Comparison of ENCODE assay signal across 7 mouse cellular contexts in genomic region chr7:80323336-80323735, GRCm38 (mm10). TPM values are rescaled to one million over a fixed set of nuclear protein-coding genes. Genes with fewer than 3 reads are reported as not detected.
DNase-seq lines count a peak whose midpoint lies in the region; ATAC-seq and TF ChIP-seq lines count a peak whose summit lies in the region.

No protein-coding gene starts in this region.

- peak overlapping the region; percentile 92 for H3K4me2 ChIP-seq in lung, embryonic 14.5 days

- ATAC-seq in lung, embryonic 14.5 days (ENCODE audit: insufficient read depth), result no peak

- peak overlapping the region; percentile 48 for H3K4me3 ChIP-seq in lung, embryonic 14.5 days (ENCODE audit: low read depth, low read length)
- H3K4me3 ChIP-seq in forebrain, embryonic 10.5 days, result peak overlapping the region; percentile 70
- H3K4me3 ChIP-seq in limb, embryonic 10.5 days, result peak overlapping the region; percentile 70
- peak overlapping the region; percentile 77; the same call in 1 of the 2 replicates for H3K4me3 ChIP-seq in small intestine, adult 2 months (ENCODE audit: low read depth, low read length)

- no peaks in the 10 kb centered on the region for H3K27me3 ChIP-seq in lung, embryonic 14.5 days (ENCODE audit: insufficient read depth, low read length)
- H3K27me3 ChIP-seq in forebrain, embryonic 10.5 days (ENCODE audit: poor library complexity, severe bottlenecking), result no peaks in the 10 kb centered on the region
- H3K27me3 ChIP-seq in limb, embryonic 10.5 days (ENCODE audit: low read depth, poor library complexity, severe bottlenecking), result no peaks in the 10 kb centered on the region
- no peaks in the 10 kb centered on the region for H3K27me3 ChIP-seq in small intestine, adult 2 months (ENCODE audit: control insufficient read depth, insufficient read depth, low read length)

- no peaks in the 10 kb centered on the region for H3K9me3 ChIP-seq in lung, embryonic 14.5 days (ENCODE audit: low read depth, low read length)
- H3K9me3 ChIP-seq in forebrain, embryonic 10.5 days, result no peaks in the 10 kb centered on the region
- H3K9me3 ChIP-seq in limb, embryonic 10.5 days (replicated peaks), result no peaks in the 10 kb centered on the region

- no peak for DNase-seq in lung, embryonic 14.5 days
- DNase-seq in lung, postnatal 36 days, result no peak
- DNase-seq in forebrain, embryonic 10.5 days (ENCODE audit: extremely low spot score, low spot score), result no peak
- no peak for DNase-seq in limb, embryonic 10.5 days (ENCODE audit: low spot score)
- DNase-seq in layer of hippocampus, adult 9-11 months, result no peak
- no peak for DNase-seq in adipocyte (ENCODE audit: low spot score)

- TF ChIP-seq CTCF in lung, embryonic 14.5 days (IDR thresholded peaks at IDR 0.05; ENCODE audit: low read depth), result no peak
- TF ChIP-seq CTCF in small intestine, adult 2 months (IDR thresholded peaks at IDR 0.05; ENCODE audit: extremely low read depth, insufficient read length, insufficient replicate concordance, low read depth, low read length), result no peak

- H3K36me3 ChIP-seq in lung, embryonic 14.5 days (ENCODE audit: insufficient read depth), result peaks cover 50% of the 10 kb centered on the region
- peaks cover 68% of the 10 kb centered on the region for H3K36me3 ChIP-seq in forebrain, embryonic 10.5 days (replicated peaks)
- H3K36me3 ChIP-seq in limb, embryonic 10.5 days, result peaks cover 63% of the 10 kb centered on the region
- H3K36me3 ChIP-seq in small intestine, adult 2 months (ENCODE audit: control insufficient read depth, insufficient read depth, low read length), result peaks cover 32% of the 10 kb centered on the region

- H3K4me1 ChIP-seq in lung, embryonic 14.5 days (ENCODE audit: insufficient read depth), result peaks cover 4% of the 10 kb centered on the region; the same call in 1 of the 2 replicates
- H3K4me1 ChIP-seq in forebrain, embryonic 10.5 days, result peaks cover 26% of the 10 kb centered on the region
- H3K4me1 ChIP-seq in limb, embryonic 10.5 days, result peaks cover 16% of the 10 kb centered on the region
- H3K4me1 ChIP-seq in small intestine, adult 2 months (ENCODE audit: control insufficient read depth, insufficient read depth, insufficient read length, low read length), result peaks cover 4% of the 10 kb centered on the region; the same call in 1 of the 2 replicates

- H3K9ac ChIP-seq in lung, embryonic 14.5 days, result peak overlapping the region; percentile 67

- 17% methylated on average over 8 of the region's 8 CpGs for WGBS in lung, embryonic 14.5 days
- 25% methylated on average over 8 of the region's 8 CpGs for WGBS in forebrain, embryonic 10.5 days
- WGBS in limb, embryonic 10.5 days, result 24% methylated on average over 8 of the region's 8 CpGs
- WGBS in small intestine, adult 2 months, result 5% methylated on average over 8 of the region's 8 CpGs

- TF ChIP-seq POLR2A in small intestine, adult 2 months (IDR thresholded peaks at IDR 0.05; ENCODE audit: low read depth, low read length), result no peak

- H3K27ac ChIP-seq in lung, embryonic 14.5 days (ENCODE audit: low read depth), result peak overlapping the region; percentile 88
- H3K27ac ChIP-seq in forebrain, embryonic 10.5 days, result peak overlapping the region; percentile 89
- peak overlapping the region; percentile 84 for H3K27ac ChIP-seq in limb, embryonic 10.5 days
- peak overlapping the region; percentile 65 for H3K27ac ChIP-seq in small intestine, adult 2 months (ENCODE audit: insufficient read depth, low read depth, low read length)

RNA-seq across cellular contexts. Expression of gene Rccd1, which starts 0.9 kb away (rescaled TPM):
- polyA plus RNA-seq in lung, embryonic 14.5 days (2014; fragmentation: Nextera tagmentation; extraction: Ambion mirVana), result 11.0 and 12.0 TPM in 2 replicates
- polyA plus RNA-seq in forebrain, embryonic 10.5 days (2016; fragmentation: Nextera tagmentation; extraction: Ambion mirVana), result 12.3 and 14.1 TPM in 2 replicates
- 11.6 and 12.0 TPM in 2 replicates for polyA plus RNA-seq in limb, embryonic 10.5 days (2016; fragmentation: Nextera tagmentation; extraction: Ambion mirVana)
- polyA plus RNA-seq in small intestine, adult 2 months (2012; rRNA removed), result 3.0 and 3.3 TPM in 2 replicates

RNA-seq across cellular contexts. Expression of gene Unc45a, which starts 17.5 kb away (rescaled TPM):
- 34.3 and 35.3 TPM in 2 replicates for polyA plus RNA-seq in lung, embryonic 14.5 days (2014; fragmentation: Nextera tagmentation; extraction: Ambion mirVana)
- 42.0 and 44.0 TPM in 2 replicates for polyA plus RNA-seq in forebrain, embryonic 10.5 days (2016; fragmentation: Nextera tagmentation; extraction: Ambion mirVana)
- polyA plus RNA-seq in limb, embryonic 10.5 days (2016; fragmentation: Nextera tagmentation; extraction: Ambion mirVana), result 51.8 and 53.3 TPM in 2 replicates
- 37.1 and 66.6 TPM in 2 replicates for polyA plus RNA-seq in small intestine, adult 2 months (2012; rRNA removed)

RNA-seq across cellular contexts. Expression of gene Hddc3, which starts 19.6 kb away (rescaled TPM):
- polyA plus RNA-seq in lung, embryonic 14.5 days (2014; fragmentation: Nextera tagmentation; extraction: Ambion mirVana), result 17.2 and 17.9 TPM in 2 replicates
- polyA plus RNA-seq in forebrain, embryonic 10.5 days (2016; fragmentation: Nextera tagmentation; extraction: Ambion mirVana), result 25.2 and 27.9 TPM in 2 replicates
- polyA plus RNA-seq in limb, embryonic 10.5 days (2016; fragmentation: Nextera tagmentation; extraction: Ambion mirVana), result 21.0 and 25.6 TPM in 2 replicates
- polyA plus RNA-seq in small intestine, adult 2 months (2012; rRNA removed), result 5.2 and 7.2 TPM in 2 replicates

RNA-seq across cellular contexts. Expression of gene Prc1, which starts 29.1 kb away (rescaled TPM):
- 205 and 206 TPM in 2 replicates for polyA plus RNA-seq in lung, embryonic 14.5 days (2014; fragmentation: Nextera tagmentation; extraction: Ambion mirVana)
- 242 and 249 TPM in 2 replicates for polyA plus RNA-seq in forebrain, embryonic 10.5 days (2016; fragmentation: Nextera tagmentation; extraction: Ambion mirVana)
- 160 and 172 TPM in 2 replicates for polyA plus RNA-seq in limb, embryonic 10.5 days (2016; fragmentation: Nextera tagmentation; extraction: Ambion mirVana)
- 6.6 and 15.0 TPM in 2 replicates for polyA plus RNA-seq in small intestine, adult 2 months (2012; rRNA removed)

RNA-seq across cellular contexts. Expression of gene Man2a2, which starts 47.8 kb away (rescaled TPM):
- 20.1 and 23.9 TPM in 2 replicates for polyA plus RNA-seq in lung, embryonic 14.5 days (2014; fragmentation: Nextera tagmentation; extraction: Ambion mirVana)
- polyA plus RNA-seq in forebrain, embryonic 10.5 days (2016; fragmentation: Nextera tagmentation; extraction: Ambion mirVana), result 17.0 and 17.8 TPM in 2 replicates
- 19.7 and 23.1 TPM in 2 replicates for polyA plus RNA-seq in limb, embryonic 10.5 days (2016; fragmentation: Nextera tagmentation; extraction: Ambion mirVana)
- polyA plus RNA-seq in small intestine, adult 2 months (2012; rRNA removed), result 16.8 and 30.2 TPM in 2 replicates
